Mouse (Mus musculus) lung, postnatal 14 days (tissue): Measurements from ENCODE around the gene Depdc5.
"Not testable (repeated sequence)": the region's sequence is repeated elsewhere in the genome, so short reads cannot be mapped to it uniquely, and the experiment has no call there.

Experiments
- DNase-seq: peaks from one replicate; pipeline ENCODE4 v3.0.0; 2021

Gene Depdc5

DNA sequence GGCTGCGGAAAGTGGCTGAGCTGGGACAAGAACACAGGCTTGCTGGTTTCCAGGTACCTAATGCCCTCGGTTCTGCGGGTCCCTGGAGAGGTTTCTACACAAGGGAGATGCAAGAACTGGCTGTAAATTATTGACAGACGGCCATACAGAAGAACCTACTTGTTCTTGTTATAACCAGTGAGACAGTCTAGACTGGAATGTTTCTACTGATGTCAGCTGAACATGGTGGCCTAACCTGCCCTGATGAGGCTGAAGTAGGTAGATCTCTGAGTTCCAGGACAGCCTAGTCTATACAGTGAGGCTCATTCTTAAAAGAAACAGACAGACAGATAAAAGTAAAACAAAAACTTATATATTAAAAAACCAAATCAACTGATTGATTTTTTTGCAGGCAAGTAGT lies 140.6 kb downstream of the Depdc5 start:
- no peak for DNase-seq

DNA sequence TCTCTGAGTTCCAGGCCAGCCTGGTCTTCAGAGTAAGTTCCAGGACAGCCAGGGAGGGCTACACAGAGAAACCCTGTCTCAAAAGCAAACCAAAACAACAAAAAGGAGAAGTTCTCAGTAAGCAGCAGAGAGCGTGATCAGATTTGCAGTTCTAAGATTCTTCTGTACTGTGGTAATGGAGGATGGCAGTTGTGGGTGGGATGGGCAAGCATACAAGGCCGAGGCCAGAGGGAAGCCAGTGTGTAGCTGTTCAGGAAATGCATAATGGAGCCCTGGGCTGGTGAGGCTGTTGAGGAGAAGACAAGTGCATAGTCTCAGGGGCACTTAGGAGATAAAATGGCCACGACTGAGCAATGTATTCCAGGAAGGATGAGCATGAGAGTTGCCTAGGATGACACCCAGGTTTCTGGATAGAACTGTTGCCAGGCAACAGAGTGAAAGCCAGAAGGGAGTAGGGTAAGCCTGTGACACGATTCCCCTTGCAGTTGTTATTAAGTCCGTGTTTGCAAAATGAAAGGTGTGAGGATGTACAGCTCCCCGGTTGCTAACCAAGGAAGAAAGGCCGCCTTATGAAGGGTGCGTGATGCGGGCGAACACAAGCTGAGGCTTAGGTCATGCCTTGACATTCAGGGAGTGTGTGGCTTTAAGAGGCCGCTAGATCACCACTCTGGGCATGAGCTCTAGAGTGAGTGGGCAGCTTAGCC lies 142.1 kb downstream of the Depdc5 start:
- no peak for DNase-seq

DNA sequence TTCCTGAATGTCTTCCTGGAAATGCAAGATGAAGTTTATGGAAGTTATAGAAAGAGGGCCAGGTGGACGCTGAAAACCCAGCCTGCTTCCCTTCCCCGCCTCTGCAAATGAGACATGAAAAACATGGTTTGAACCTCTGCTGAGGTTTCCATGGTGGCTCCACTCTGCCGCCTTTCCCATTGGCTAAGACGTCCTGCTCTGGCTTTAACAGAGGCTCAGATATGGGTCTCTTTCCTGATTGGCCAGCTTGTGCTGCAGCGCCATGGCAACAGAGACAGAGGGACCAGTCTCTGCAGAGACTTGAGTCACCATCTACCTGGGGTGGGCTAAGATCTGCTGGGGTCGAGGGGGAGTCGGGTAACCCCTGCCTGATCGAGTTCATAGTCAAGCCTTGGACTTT lies 143.2 kb downstream of the Depdc5 start:
- DNase-seq: no peak

DNA sequence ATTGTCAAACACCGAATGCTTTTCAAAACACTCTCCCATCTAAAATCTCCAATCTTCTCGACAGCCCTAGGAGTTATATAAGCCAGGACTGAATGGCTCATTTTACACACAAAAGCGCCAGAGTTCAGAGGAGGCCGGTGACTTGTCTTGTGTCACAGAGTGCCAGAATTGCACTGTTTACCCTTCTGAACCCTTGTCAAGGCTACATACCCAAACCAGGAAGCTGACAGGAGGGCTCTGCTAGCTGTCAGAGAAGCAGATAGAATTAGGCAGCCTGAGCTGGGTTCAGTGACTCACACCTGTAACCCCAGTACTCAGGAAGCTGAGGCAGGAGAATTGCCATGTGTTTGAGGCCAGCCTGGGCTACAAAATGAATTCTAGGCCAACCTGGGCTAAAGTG lies 143.9 kb downstream of the Depdc5 start:
- no peak for DNase-seq

DNA sequence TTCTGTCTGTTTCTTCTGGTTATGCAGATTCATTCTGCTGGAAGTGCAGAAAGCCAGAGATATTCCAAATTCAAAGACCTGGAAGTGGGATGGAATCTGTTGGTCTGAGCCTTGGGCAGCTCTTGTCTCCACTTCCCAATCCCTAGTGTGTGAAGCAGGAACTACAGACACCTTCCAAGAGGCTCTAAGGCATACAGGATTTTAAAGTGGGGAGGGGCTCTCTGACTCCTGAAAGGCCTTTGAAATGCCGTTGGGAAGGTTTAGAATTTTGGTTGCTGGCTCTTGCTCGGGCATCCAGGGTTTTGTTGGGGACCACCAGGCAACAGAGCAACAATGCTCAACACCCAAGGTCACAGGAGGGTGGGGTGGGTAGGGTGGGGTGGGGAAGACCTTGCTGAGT lies 145.8 kb downstream of the Depdc5 start:
- no peak for DNase-seq

DNA sequence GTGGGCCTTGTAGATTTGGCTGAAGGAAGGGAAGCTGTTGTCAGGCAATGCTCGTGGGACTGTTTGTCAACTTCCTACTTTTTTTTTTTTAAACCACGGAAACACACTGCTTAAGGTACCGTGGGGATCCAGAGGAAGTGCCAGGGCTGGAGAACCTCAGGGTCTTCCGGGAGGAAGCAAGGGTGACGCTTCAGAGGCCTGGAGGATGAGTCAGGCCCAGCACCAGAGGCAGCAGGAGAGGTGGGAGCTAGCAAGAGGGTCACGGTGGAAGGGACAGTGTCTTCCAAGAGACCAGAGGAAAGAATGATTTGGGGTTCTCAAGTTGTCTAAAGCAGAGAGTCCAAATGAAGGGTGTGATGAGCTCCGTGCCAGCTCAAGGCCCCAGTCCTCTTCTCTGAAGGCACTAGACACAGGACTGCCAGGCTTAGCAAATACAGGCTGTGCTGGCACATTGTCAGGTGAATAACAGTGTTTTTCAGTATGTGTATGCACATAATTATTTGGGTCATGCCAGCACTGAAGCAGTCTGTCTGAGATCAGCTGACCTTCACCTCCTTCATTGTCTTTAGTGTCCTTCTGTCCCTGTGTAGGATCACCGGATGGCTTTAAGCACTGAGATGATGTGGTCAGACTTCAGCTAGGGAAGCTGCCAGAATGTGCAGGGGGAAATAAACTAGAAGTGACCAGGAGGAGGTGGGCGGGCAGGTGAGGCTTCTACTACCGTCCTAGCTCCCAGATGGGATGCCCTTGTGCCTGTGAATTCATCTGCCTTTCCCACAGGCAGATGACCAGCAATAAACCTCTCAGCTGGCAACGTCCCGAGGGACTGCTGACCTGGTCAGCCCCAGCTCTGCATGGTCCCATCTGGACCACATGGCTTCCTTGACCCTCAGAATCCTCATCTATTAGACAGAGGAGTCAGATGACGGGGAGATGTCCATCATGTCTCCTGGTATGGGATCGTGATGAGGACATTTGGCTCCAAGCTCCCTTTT lies 146.6 kb downstream of the Depdc5 start:
- no peak for DNase-seq

DNA sequence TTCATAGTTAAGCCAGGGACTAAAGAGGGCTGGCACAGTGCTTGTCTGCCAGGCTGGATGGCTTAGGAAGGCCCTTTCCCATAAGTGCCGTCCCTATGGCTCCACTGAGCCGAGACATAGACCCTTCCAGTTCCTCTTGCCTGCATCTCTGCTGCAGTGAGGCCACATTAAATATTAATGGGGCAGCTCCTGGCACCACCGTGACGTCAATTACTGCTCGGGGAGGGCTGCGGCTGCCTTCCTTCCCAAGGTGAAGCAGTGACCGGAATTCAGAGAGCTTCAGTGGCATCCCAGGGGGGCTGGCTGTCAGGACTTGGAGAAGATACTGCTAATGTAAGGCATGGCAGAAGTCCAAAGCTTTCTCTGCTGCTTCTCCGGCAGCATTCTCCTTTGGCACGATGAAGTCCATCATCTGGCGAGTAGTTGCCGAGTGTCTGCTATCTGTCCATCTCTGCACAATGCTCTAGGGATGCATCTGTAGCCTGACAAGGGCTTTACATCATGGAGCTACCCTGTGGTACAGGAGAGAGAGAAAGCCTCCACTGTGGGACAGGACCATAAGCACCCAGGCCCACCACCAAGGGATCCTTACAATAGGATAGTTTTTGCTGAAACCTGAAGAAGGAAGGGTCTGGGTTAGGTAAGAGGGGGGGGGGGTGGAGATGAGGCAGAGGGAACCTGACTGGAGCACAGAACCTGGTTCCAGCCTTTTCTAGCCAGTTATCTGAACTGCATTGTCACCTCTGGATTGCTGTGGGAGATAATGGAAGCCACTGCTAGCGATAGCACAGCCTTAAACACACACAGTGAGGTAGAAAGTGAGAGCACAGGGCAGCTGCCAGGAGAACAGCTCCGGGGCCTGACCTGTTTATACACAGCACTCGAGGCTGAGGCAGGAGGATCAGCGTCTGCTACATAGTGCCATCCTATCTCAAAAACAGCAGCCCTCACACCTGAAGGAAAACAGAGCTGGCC lies 147.9 kb downstream of the Depdc5 start:
- no peak for DNase-seq

DNA sequence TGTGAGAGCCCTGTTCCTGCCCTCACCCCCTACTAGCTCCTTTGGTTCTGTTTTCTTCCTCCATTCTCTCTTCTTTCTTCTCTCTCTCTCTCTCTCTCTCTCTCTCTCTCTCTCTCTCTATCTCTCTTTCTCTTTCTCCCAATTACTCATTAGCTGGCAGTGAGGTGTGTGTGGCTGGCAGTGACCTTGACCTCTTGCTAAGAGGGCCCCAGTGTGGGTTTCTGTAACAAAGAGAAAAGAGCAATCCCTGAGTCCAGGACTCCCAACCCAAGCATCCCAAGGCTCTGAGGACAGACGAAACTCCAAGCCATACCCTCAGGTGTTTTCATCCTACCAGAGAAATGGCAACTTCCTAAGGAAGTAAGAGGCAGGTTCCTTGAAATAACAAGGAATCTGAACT lies 150.6 kb downstream of the Depdc5 start:
- DNase-seq: no peak

DNA sequence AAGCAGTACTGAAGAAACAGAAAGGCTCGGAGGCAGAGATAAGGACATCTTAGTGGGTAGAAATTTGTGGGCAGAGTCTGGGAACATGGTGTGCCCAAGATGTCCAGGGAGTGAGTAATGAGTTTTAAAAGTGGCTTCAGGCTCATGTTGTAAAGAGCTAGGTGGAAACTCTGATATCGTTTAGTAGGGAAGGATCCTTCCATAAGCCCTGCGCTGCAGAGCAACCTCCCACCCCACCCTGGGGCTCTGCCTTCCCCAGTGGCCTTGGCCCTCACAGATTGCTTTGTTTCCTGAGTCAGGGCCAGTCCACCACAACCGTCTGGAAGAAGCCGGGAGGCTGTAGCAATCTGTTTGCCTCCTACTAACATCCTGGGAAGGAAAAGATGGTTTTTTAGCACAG lies 152.1 kb downstream of the Depdc5 start:
- DNase-seq: no peak

DNA sequence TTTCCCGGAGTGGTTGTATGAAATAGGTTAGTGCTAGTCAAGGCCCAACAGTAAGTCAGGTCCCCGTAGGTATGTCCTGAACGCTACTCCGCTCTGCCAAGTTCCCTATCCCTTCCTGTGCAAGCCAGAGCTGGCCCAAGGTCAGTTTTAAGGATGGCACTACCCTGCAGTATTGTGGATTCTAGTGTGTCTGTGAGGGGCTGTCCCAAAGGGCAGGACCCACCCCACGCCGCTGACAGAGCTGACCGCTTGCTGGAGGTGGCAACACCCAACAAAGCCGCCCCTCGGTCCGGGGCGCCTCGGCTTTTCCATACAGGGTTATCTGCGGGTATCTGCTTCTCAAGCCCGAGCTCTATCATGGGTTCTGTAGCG lies 154.7 kb downstream of the Depdc5 start:
- DNase-seq: no peak

DNA sequence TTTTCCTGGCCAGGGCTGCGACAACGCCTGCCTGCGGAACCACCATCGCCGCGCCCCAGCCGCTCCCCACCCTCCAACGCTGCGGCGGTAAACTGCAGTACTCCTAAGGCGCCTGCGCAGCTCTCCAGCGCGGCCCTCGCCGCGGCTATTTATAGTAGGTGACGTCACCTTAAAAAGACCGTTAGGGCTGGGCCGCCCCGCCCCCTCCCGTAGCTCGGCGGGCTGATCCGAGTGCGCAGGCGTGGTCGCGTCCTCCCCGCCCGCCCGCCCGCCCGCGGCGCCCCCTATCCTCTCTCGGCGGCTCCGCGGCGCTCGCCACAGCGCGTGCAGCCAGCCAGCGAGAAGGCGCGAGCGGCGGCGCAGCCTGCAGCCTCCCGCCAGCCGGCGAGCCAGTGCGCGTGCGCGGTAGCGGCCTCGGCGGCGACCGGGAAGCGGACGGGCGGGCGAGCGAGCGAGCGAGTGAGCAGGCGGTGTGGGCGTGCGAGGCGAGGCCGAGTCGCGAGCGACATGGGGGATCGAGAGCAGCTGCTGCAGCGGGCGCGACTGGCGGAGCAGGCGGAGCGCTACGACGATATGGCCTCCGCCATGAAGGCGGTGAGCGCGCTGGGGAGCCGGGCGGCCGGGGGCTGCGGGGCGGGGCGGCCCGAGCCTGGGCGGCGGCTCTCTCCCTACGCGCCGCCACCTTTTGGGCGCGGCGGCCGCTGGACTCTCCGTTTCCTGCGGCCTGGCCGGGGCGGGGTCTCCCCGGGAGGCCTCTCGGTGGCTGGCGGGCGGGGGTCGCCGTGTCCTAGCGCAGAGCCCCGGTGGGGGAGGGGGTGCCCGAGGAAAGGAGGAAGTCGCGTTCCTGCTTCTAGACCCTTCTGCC lies 155.3 kb downstream of the Depdc5 start, which contains the start of gene Ywhah:
Gene Ywhah (plus strand): TSS at position 256 of the 865 bp plus-strand sequence.
- DNase-seq: peak; percentile 98

DNA sequence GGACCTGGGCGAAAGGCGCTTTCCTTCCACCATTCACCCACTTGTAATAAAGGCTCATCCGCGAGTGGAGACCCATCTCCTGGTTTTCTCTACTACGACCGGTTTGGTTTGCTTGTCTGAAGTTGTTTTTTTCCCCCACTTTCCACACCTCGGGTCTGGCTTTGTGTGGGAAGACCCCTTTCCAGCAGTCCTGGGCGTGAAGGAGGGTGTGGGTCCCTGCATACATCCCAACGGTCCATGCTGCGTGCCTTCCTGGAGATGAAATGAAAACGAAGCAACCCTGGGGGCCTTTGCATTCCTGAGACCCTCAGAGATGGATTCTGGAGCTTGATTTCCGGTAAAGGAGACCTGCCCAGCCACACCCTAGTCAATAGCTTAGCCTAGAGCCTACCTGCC lies 155.9 kb downstream of the Depdc5 start:
- DNase-seq: no peak

DNA sequence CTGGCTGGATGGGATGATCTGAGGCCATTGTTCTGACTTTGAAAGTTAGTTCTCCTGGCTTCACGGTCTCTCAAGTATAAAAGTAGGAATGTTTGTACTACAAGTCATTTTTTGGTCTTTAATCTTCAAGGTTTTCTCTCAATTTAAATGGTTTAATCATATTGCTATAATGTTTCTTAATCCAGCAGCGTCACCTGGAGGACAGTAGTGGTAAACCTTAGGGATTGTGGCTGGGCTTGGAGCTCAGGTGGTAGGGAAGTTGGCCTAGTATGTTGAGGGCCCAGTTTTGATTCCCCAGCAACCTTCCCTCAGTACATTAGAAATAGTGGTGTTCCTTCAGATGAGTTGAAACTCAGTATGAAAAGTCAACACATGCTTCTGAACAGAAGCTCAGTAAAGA lies 158.1 kb downstream of the Depdc5 start:
- peak; percentile 17 for DNase-seq

DNA sequence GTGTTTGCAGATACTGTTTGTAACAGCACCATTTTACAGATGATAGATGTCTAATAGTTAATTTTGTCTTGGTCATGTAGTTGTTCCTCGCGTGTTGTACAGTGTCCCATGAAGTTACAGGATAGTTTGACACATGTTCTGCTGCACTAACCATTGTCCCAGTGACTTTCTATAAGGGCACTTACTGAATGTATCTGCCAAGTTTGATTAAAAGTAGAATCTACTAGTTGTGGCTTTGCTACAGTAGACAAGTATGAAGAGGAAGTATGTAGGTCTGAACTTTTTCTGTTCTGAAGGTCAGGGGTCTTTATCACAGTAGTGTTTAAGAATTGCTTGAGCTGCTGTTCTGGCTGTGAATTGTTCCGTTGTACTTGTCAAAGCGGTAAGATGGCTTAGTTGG lies 159.8 kb downstream of the Depdc5 start:
- no peak for DNase-seq

DNA sequence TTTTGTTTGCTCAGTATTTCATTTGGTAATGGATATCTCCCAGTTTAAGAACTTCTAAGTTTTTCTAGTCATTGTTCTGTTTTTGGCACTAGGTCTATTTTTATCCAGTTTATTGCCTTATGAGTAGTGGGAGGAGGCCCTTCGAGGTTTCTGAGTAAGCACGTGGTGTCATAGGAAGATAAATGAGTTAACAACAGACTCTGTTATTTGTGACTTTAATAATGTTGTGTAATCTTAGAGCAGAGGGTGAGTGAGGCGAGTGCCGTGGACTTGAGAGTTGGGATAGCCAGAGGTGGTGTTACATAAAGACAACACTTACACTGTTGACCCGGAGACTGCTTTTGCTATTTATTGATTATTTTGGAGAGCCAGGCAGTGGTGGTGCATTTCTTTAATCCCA lies 161.0 kb downstream of the Depdc5 start:
- DNase-seq: no peak

DNA sequence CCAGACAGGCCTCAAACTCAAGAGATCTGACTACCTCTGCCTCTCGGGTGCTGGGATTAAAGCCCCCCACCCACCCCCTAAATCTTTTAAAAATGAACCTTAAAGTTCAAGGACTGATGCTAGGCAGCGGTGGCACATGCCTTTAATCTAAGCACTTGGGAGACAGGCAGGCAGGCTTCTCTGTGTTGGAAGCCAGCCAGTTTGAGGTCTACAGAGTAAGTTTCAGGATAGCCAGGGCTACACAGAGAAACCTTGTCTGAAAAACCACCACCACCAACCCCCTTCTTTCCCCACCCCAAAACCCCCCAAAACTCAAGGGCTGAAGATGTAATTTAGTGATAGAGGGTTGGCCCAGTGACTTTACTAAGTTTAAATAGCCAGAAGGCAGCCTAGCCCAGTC lies 165.2 kb downstream of the Depdc5 start:
- no peak for DNase-seq

DNA sequence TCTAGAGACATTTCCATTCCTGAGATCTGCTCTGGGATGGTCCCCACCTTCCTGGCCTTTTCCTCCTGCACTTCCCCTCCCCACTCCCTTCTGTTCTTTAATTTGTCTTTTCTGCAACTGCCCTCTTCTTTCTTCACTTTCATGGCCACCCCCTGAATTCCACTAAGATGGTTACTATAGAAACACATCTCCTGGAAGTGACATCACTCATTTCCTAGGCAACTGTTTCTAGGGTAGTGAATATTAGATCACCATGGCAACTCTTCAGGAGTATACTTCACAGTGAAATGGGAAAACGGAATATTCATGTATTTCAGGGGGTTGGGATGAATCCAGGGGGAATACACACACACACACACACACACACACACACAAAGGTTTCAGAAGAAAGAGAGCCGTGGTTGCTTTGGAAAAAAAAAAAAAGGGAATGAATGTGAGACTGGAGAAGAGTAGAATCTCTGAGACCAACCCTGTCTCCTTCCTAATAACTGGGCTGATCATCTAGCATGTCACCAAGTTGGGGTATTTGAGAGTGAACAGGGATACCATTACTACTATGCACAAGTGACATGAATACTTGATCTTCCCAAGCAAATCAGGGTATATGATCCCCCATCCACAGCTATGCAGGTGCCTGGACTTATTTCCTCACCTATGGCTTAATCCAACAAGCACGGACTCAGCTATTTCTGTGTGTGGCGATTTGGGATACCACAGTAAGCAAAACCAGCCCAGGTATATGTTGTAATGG lies 167.1 kb downstream of the Depdc5 start:
- no peak for DNase-seq

DNA sequence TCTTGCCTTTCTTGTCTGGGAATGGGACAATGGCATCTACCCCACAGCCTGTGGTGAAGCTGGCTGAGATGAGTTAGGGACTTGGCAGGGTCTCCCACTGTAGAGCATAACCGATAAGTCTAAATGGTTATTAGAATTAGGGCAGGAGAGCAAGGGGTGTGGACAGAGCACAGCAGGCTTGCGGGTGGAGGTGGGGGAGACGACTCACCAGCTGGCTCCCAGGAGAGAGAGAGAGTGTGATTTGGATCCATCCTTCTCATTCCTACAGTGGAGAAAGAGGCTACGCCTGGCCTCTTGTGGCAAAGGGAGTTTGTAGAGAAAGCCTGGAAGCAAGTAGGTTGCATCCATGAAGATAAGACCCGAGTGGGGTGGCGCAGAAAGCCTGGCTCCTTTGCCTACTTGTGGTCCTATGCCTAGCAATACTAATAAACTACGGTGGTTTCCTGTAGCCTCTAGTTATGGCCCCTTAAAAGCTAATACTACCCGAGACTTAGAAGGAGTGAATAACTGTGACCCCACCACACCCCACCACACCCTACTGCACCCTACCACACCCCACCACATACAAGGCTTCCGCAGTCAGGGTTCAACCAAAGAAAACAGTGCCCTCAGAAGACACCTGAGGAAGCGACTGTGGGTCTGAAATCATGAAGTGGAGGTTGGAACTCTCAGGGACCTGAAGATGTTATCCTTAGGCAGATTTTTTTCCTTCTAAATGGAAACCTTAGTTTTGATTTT lies 168.7 kb downstream of the Depdc5 start:
- no peak for DNase-seq

DNA sequence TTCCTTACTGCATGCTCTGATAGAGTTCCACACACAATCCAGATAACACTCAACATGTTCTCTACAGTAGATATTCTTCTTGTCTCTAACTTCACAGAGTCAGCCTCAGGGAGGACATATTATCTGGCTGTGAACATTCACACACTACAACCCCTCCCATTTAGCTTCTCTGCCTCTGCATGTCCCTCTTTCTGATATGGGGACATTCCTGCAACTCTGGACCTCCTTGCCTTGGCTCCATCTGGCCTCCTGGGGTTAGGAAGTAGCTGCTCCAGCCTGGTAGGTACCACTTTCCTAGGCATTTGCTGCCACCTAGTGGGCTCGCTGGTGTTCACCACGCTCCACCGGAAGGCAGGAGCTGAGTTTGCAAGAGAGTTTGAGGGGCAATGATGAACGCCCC lies 169.6 kb downstream of the Depdc5 start:
- DNase-seq: peak; percentile 88

DNA sequence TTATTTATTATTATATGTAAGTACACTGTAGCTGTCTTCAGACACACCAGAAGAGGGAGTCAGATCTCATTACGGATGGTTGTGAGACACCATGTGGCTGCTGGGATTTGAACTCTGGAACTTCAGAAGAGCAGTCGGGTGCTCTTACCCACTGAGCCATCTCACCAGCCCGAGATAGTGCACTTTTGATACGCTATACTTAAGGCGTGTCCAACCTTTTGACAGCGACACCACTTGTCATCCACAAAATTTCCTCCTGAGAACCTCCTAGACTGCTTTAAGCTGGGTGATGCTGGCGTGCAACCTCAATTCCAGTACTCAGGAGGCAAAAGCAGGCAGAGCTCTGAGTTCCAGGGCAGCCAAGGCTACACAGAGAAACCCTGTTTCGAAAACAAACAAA lies 170.1 kb downstream of the Depdc5 start:
- not testable (repeated sequence) for DNase-seq
